Mouse (Mus musculus): ENCODE measurements at regions not wholly inside any gene's neighbourhood (a gene's known extent, or its start where the extent isn't known, plus 50 kb on each side); places are given as distances from the start of the nearest gene placed in this dataset.

DNA sequence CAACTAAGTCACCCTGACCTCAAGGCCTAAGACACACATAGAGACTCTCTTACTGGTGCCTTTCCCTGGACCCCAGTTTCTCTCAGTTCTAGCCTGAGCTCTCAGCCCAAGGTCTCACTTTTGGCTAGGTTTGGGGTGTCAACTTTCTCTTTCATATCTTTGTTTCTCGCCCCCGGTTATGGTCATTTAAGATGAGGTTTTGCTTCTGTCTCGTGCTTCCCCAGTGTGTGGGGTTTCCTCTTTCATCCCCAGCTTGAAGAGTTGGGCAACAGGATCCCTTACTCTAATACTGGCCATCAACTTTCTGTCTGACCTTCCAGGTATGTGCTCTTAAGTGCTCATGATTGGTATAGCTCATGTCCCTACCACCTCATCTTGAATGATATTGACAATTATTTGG lies 67.5 kb downstream of the Lmo4 start:
- Histone ChIP-seq H3K27ac (no peak overlapping the region), H3K4me3 (no peak overlapping the region)
- no peak for DNase-seq (ENCODE audit: low spot score in 2 of 2)
- no peak for TF ChIP-seq CTCF (conservative IDR thresholded peaks at IDR 0.05)

DNA sequence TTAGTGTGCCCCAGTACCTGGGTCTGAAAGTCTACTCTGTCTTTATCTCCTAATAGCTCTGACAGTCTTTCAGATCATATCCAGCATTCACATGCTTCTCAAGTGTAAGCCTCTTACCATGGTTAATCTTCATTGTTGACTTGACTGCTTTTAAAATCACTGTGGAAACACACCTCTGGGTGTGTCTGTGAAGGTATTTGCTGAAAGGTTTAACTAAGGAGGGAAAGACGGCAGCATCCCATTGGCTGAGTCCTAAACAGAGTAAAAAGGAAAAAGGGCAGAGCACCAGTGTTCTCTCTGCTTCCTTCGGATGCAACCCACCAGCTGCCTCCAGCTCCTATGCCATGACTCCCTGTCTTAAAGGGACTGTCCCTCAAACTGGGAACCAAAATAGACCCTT lies 68.6 kb downstream of the Lmo4 start:
- H3K4me3 ChIP-seq, result no peak overlapping the region
- no peak overlapping the region for H3K27ac ChIP-seq
- no peak for DNase-seq (ENCODE audit: low spot score in 2 of 2)
- TF ChIP-seq CTCF (conservative IDR thresholded peaks at IDR 0.05), result no peak

DNA sequence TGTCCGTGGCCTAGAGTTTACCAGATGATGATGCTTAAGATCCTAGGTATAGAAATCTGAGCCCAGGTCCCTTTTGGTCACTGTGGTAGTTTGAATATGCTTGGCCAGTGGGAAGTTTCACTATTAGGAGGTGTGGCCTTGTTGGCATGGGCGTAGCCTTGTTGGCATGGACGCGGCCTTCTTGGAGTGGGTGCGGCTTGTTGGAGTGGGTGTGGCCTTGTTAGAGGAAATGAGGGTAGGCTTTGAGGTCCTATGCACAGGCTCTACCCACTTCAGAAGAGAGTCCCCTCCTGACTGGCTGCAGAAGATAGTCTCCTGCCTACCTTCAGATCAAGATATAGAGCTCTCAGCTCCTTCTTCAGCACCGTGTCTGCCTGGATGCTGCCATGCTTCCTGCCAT lies 69.4 kb downstream of the Lmo4 start:
- no peak overlapping the region for H3K4me3 ChIP-seq
- no peak for TF ChIP-seq CTCF (conservative IDR thresholded peaks at IDR 0.05)
- no peak for DNase-seq (ENCODE audit: low spot score in 2 of 2)
- H3K27ac ChIP-seq, result no peak overlapping the region

DNA sequence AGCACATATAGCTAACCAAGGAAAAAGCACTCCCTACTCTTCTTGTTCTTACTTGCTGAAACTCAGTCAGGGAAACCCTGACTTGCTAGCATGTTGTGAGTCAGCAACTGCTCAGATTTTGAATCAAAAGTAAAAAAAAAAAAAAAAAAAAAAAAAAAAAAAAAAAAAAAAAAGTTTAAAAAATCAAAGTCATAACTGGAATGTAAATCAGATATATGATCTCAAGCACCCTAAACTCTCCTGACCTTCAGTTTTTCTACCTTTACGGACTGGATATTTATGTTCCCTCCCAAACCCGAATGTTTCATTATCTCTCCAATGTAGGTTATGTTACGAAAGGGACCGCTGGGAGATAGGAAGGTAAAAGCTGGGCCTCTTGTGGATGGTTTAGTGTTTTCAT lies 77.0 kb downstream of the Lmo4 start:
- TF ChIP-seq CTCF (conservative IDR thresholded peaks at IDR 0.05), result no peak
- no peak for DNase-seq (ENCODE audit: low spot score in 2 of 2)
- no peak overlapping the region for H3K4me3 ChIP-seq
- no peak overlapping the region for H3K27ac ChIP-seq

DNA sequence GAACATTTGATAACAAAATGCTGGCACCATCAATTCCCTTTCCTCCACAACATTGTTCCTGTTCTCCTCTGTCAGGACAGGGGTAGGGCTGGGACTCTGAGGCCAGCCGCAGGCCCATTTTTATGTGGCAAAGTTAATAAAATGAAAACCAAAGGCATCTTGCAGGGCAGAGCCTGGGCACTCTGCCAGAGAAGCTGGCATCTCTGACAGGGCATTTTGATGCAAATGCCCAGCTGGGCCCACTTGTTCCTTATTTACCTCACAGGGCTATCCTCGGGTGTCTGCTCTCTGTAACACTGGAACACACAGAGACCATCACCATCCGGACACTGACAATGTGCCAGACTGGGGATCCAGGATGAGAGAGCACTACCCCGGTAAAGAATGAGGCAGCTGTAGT lies 80.7 kb downstream of the Lmo4 start:
- TF ChIP-seq CTCF (conservative IDR thresholded peaks at IDR 0.05), result no peak
- DNase-seq (ENCODE audit: low spot score in 2 of 2), result no peak
- Histone ChIP-seq H3K27ac (no peak overlapping the region), H3K4me3 (no peak overlapping the region)

DNA sequence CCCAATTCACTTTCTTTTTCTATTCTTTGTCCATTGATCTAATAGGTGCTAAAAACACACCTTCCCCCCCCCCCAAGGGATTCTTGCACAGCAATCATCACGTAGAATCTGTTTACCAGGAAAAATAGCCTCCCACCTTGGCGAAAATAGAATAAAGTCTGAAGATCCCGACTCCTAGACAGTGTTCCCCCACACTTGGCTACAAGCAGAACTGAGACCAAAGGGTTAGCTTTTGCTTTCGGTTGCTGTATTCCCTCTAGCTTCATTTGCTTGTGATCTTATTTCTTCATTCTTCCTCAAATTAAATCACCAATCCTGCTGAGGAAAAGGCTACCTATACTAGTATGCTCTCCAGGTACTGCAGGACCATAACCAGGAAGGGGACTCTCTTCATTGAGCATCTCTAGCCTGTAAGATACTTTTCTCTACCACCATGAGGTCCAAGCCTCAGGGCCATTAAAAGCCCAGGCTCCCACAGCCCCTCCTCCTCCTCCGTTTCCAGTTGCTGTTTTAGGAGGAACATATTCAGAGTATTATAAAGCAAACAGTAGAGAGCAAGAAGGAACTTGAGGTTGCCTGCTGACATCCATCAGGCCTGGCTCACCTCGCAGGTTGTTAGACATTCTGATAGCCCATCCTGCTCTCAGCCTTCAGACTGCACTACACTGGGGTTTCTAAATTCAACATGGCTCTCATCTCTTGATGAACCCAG lies 81.5 kb downstream of the Lmo4 start:
- DNase-seq (ENCODE audit: low spot score in 2 of 2), result no peak
- no peak for TF ChIP-seq CTCF (conservative IDR thresholded peaks at IDR 0.05)
- H3K4me3 ChIP-seq, result no peak overlapping the region
- H3K27ac ChIP-seq, result no peak overlapping the region

DNA sequence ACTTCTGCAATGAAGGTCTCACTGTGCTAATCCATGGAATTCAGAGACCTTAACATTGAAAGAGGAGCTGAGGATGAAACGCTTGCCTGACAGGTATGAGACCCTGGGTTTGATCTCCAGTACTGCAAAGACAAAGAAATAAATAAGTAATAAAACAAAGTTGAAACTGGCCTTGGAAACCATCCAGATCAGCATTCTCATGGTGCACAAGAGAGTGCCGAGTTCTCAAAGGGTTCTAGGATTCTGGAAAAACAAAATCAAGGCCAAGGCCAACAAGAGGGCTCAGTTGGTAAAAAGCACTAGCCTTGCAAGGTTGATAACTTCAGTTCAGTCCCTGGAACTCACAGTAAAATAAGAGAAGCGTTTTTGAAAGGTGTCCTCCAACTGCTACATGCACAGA lies 85.9 kb downstream of the Lmo4 start:
- no peak for DNase-seq (ENCODE audit: low spot score in 2 of 2)
- no peak for TF ChIP-seq CTCF (conservative IDR thresholded peaks at IDR 0.05)
- no peak overlapping the region for H3K4me3 ChIP-seq
- no peak overlapping the region for H3K27ac ChIP-seq

DNA sequence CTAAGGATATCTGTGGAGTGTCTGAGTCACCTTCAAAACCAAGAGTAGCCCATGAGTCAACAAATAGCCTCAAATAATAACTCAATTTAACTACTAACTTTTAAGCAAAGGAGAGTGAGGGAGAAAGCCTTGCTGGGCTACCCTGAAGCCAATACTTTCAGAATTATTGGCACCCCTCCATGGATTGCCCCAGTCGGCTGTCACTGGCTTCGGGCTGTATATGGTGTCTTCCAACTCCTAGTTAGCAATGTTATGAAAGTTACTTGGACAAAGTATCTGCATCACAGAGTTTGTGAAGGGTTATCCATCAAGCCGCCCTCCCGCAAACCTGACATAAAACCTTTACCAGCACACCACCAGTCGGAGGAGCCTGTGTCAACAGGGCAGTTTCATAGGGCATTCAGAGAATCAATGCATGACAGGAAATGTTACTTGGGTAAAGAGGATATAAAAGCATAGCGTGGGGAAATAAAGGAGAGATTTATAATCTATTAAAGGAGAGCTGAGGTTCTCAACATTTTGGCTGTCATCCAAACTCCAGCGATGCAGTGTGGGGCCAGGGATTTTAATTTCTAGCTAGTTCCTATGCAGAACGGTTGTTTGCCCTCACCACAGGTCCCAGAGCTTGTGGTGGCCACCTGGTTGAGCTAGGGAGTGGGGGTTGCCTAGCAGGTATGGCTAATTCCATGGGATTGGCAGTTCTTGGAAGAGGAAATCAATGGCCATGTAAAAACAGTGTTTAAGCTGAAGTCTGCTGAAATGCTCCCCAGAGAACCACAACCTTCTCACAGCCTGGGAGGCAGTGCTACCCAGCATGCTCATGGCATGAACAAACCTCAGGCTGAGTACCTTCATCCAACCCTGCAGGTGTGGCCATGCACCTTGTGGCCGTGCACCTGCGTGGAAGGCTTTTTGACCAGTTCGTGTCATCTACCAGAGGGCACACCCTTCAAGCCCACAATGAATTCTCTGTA lies 91.1 kb downstream of the Lmo4 start:
- no peak overlapping the region for H3K27ac ChIP-seq
- H3K4me3 ChIP-seq, result no peak overlapping the region
- TF ChIP-seq CTCF (conservative IDR thresholded peaks at IDR 0.05), result no peak
- no peak for DNase-seq (ENCODE audit: low spot score in 2 of 2)

DNA sequence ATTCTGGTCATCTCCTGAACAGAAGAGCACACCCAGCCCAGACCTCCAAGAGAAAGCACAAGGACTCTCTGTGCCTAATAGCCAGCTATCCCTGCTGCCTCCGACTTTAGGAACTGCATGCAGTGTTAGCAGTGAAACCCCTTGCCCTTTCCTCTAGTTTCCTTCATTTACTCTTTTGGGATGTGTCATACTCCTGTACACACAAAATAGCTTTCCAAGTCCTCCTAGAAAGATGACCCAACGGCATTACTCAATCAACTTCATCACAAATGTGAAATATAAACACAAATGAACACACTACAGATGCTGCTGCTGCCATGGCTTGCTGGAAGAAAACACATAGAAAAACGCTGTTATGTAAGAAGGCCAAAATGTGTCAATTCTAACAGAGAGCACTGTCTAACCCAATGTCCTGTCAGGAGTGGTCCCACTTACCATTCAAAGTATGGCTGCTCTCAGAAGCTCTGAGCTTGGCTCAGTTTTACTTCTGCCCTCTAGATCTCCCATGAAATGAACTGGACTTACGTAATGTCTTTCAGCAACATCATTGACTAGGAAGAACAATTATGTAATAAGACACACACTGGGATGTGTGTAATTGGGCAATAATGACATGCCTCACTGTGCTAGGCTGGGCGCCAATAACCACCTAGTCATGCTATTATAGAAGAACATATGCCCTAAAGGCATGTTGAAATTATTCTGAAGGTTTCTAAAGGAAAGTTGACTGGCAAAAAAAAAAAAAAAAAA lies 94.5 kb downstream of the Lmo4 start:
- DNase-seq (ENCODE audit: low spot score in 2 of 2), result no peak
- TF ChIP-seq CTCF (conservative IDR thresholded peaks at IDR 0.05), result no peak
- H3K27ac ChIP-seq, result no peak overlapping the region
- H3K4me3 ChIP-seq, result no peak overlapping the region

DNA sequence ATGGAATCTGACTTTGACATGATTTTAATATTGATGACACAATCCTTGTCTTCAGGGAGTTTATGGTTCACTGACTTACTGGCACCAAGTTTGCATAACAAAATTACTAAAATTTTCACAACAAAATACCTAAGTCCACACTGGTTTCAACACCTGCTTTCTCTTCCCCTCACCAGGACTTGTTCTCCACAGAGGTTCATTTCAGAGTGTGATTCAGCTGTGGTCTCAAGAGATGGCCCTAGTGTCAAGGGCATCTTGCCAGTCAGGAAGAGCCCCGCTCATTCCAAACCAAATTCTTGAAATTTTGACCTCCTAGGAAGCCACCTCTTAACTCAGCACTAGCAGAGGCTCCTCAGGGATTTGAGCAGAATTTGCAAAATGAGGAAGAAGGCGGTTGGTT lies 95.3 kb downstream of the Lmo4 start:
- no peak for TF ChIP-seq CTCF (conservative IDR thresholded peaks at IDR 0.05)

DNA sequence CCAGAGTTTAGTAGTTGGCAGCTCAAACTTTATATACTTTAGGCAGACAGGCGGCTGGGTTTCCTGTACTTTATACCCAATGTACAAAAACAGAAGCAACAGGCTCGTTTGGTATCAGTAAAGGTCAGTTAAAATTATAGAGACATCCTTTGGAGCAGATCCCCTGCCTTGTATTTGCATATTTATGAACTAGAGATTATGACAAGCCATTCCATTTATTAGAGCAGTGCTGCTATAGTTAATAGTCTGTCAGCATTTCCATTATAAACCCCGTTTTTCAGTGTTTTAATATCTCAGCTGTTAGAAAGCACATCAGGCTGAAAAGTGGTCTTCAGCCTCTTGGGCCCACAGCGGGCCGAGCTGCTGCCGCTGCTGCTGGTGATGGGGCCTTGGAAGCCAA lies 96.7 kb downstream of the Lmo4 start:
- no peak overlapping the region for H3K4me3 ChIP-seq
- H3K27ac ChIP-seq, result peak overlapping the region; percentile 90
- no peak for TF ChIP-seq CTCF (conservative IDR thresholded peaks at IDR 0.05)
- no peak for DNase-seq (ENCODE audit: low spot score in 2 of 2)

More for the DNA sequence above, 95.3 kb downstream of the Lmo4 start:
- H3K4me3 ChIP-seq, result no peak overlapping the region
- DNase-seq (ENCODE audit: low spot score in 2 of 2), result no peak
- no peak overlapping the region for H3K27ac ChIP-seq

DNA sequence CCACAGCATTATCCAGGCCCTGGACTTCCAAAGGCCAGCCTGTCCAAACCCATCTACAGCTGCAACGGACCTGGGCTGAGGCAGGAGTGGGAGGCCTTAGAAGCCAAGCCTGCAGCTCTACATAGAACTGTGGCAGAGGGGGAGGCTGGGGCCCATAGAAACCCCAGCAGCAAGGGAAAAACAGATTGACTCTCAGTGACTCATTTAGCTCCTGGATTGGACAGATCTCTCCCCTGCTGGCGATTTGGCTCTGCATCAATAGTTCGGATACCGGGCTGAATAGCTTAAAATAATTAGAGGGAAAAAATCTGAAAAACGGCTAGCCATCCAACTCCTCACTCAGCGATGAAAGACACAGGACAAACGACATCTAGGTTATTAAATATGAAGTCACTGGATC lies 97.4 kb downstream of the Lmo4 start:
- TF ChIP-seq CTCF (conservative IDR thresholded peaks at IDR 0.05), result no peak
- DNase-seq (ENCODE audit: low spot score in 2 of 2), result peak; percentile 75 to 88
- peak overlapping the region; percentile 90 for H3K27ac ChIP-seq
- H3K4me3 ChIP-seq, result no peak overlapping the region

DNA sequence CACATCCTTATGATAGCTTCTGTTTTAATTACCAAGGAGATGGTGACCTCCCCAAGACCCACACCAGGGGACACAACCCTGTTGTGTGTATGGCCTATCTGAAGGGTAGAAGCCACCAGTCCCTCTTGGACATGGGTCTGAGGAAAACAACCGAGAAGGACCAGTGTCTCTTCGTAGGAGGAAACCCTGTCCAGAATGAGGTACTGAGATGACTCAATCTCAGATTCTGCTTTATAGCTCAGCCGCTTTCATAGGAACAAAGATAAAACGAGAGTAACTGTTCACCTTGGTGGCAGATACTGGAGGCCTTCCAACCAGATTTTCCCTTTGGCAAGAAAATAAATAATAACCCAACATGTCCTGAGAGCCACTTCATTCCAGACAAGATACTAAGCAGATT lies 100.7 kb downstream of the Lmo4 start:
- no peak overlapping the region for H3K4me3 ChIP-seq
- no peak for DNase-seq (ENCODE audit: low spot score in 2 of 2)
- no peak overlapping the region for H3K27ac ChIP-seq
- no peak for TF ChIP-seq CTCF (conservative IDR thresholded peaks at IDR 0.05)
